Mouse (Mus musculus) testis, adult 2 months (tissue): ENCODE results near the gene Casz1.

ENCODE experiments used
- CTCF ChIP-seq: fragments of 200-500 bp; IDR thresholded peaks from 2 replicates; pipeline ENCODE4 v1.5.1; 2012; ENCODE audit warnings: low read depth, mild to moderate bottlenecking, inconsistent platforms, low read length, moderate library complexity; ENCODE audit not compliant: control insufficient read depth, insufficient read depth, insufficient replicate concordance
- POLR2A ChIP-seq: fragments of 200-500 bp; IDR thresholded peaks from 2 replicates; pipeline ENCODE4 v1.6.1; 2012; ENCODE audit warnings: low read depth, mild to moderate bottlenecking, inconsistent platforms, low read length, moderate library complexity; ENCODE audit not compliant: control insufficient read depth

DNA sequence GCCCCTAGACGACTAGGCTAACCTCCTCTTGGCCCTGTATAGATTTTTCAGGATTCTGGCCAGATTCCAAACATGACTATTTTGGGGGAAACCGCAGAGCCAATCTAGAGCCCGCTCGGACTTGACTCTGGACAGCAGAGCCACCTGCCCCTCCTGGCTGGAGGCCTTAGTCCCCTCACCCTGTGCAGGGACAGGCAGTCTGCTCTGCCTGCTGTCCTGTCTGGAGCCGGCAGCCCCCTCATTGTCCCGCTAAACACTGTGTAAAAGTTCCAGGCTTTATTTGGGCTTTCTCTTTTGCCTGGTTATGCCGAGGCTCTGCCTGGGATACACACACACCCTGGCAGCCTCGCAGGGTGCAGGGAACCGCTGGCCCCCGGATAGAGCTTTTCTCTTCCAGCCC, 81.2 kb downstream of the Casz1 start:
- TF ChIP-seq CTCF (no peak), POLR2A (no peak)
